Mouse (Mus musculus) heart, embryonic 16.5 days (tissue): ENCODE results near the gene Fezf2. TPM values are rescaled to one million over a fixed set of nuclear protein-coding genes. Genes with fewer than 3 reads are reported as not detected.

Experiments
- ATAC-seq: fragments of 200-750 bp; cut with Nextera tagmentation; replicated peaks from 2 replicates; pipeline ENCODE4 v1.8.0; 2017; ENCODE audit warnings: moderate number of reproducible peaks; ENCODE audit not compliant: insufficient read depth, low FRiP score; ENCODE audit errors: extremely low read depth
- H3K27ac ChIP-seq: fragments of 300-500 bp; sonication (generic); 2 replicates; pipeline ENCODE4 v1.5.1; 2014; ENCODE audit warnings: mild to moderate bottlenecking, low read length, control low read depth, moderate library complexity
- H3K27me3 ChIP-seq: fragments of 300-500 bp; sonication (generic); 2 replicates; pipeline ENCODE4 v1.6.1; 2014; ENCODE audit warnings: low read length, mixed read lengths; ENCODE audit not compliant: control insufficient read depth, insufficient read depth
- H3K36me3 ChIP-seq: fragments of 300-500 bp; sonication (generic); 2 replicates; pipeline ENCODE4 v1.6.1; 2014; ENCODE audit not compliant: control insufficient read depth, insufficient read depth
- H3K4me1 ChIP-seq: fragments of 300-500 bp; sonication (generic); 2 replicates; pipeline ENCODE4 v1.6.1; 2014; ENCODE audit warnings: low read length, mixed read lengths; ENCODE audit not compliant: control insufficient read depth, insufficient read depth
- H3K4me2 ChIP-seq: fragments of 300-500 bp; sonication (generic); 2 replicates; pipeline ENCODE4 v1.6.1; 2014; ENCODE audit warnings: low read depth, mild to moderate bottlenecking, control low read depth, low read length
- H3K4me3 ChIP-seq: fragments of 300-500 bp; sonication (generic); 2 replicates; pipeline ENCODE4 v1.5.1; 2014; ENCODE audit warnings: mild to moderate bottlenecking, control low read depth, low read length
- H3K9ac ChIP-seq: fragments of 300-500 bp; sonication (generic); 2 replicates; pipeline ENCODE4 v1.6.1; 2014; ENCODE audit warnings: low read length, control low read depth
- H3K9me3 ChIP-seq: fragments of 300-500 bp; sonication (generic); replicated peaks from 2 replicates; pipeline ENCODE4 v1.6.1; 2016; ENCODE audit warnings: low read length; ENCODE audit not compliant: control insufficient read depth
- WGBS: fragments of 180-500 bp; shearing (Covaris S2); extraction: QIAGEN DNeasy Blood & Tissue Kit; methylation state at CpG from one replicate; pipeline ENCODE4 v1.1.7; 2014; 5-methylcytosine and 5-hydroxymethylcytosine counted together
- polyA plus RNA-seq: library from polyadenylated mRNA; unstranded; fragments of >200 nt; fragmentation: Nextera tagmentation; extraction: Ambion mirVana; gene quantifications from 2 replicates; pipeline ENCODE4 v1.2.1, GENCODE M21; 2015

Fezf2 gene
- 0.39 and 0.70 TPM in 2 replicates for polyA plus RNA-seq

- H3K9me3 ChIP-seq, result no peaks in the 10 kb centered on the region
- H3K4me3 ChIP-seq, result peak within 1 kb of the TSS; percentile 43; the same call in 1 of the 2 replicates
- no peak within 1 kb of the TSS for H3K9ac ChIP-seq
- no peaks in the 10 kb centered on the region for H3K36me3 ChIP-seq
- WGBS, result 5% methylated on average over 2 of the region's 2 CpGs
- H3K27me3 ChIP-seq, result peaks cover 95% of the 10 kb centered on the region
- no peak for ATAC-seq
- H3K4me2 ChIP-seq, result peak within 1 kb of the TSS; percentile 55
- H3K27ac ChIP-seq, result no peak within 1 kb of the TSS
- H3K4me1 ChIP-seq, result peaks cover 2% of the 10 kb centered on the region; the same call in 1 of the 2 replicates
These were observed at the start of gene Fezf2 for GRCm38 (mm10) chr14:12348089-12348488. TSS of gene Fezf2 (minus strand) at chr14:12348189.

DNA sequence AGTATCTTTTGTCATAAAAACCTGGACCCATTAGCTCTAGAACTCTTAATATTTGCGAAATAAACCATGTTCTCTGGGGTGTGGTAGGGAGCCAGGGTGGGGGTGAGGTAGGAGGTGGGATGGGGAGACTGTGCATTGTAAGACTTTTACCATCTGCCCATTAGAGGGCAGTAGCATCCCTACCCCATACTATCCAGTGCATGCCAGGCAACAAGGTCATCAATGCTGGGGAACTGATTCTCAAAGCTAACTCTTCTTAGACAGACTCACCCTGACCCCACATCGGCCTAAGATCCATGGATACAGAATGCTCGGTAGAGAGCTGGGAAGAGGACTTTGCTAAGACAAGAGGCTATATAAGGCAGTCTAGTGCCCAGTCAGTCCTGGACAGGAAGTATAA lies 49.6 kb upstream of the Fezf2 start:
- H3K4me1 ChIP-seq, result no peaks in the 10 kb centered on the region
- no peaks in the 10 kb centered on the region; the same call in 1 of the 2 replicates for H3K27me3 ChIP-seq
- H3K36me3 ChIP-seq, result no peaks in the 10 kb centered on the region
- no peak overlapping the region for H3K4me3 ChIP-seq
- no peak overlapping the region for H3K9ac ChIP-seq
- WGBS, result 72% methylated on average over 3 of the region's 3 CpGs
- H3K4me2 ChIP-seq, result no peak overlapping the region
- H3K27ac ChIP-seq, result no peak overlapping the region
- H3K9me3 ChIP-seq, result no peaks in the 10 kb centered on the region
- ATAC-seq, result no peak

GRCm38 (mm10) chr14:12394318-12394717 lies 46.3 kb upstream of the Fezf2 start:
- no peaks in the 10 kb centered on the region for H3K9me3 ChIP-seq
- H3K27ac ChIP-seq, result no peak overlapping the region
- H3K9ac ChIP-seq, result no peak overlapping the region
- H3K27me3 ChIP-seq, result no peaks in the 10 kb centered on the region; the same call in 1 of the 2 replicates
- no peaks in the 10 kb centered on the region; the same call in 1 of the 2 replicates for H3K4me1 ChIP-seq
- no peak overlapping the region for H3K4me3 ChIP-seq
- ATAC-seq, result no peak
- H3K36me3 ChIP-seq, result no peaks in the 10 kb centered on the region
- H3K4me2 ChIP-seq, result no peak overlapping the region
- WGBS, result 68% methylated on average over 2 of the region's 2 CpGs

- WGBS, result 78% methylated on average over 12 of the region's 12 CpGs
- H3K36me3 ChIP-seq, result no peaks in the 10 kb centered on the region
- no peak overlapping the region for H3K4me2 ChIP-seq
- H3K9ac ChIP-seq, result no peak overlapping the region
- no peak overlapping the region for H3K4me3 ChIP-seq
- H3K4me1 ChIP-seq, result no peaks in the 10 kb centered on the region; the same call in 1 of the 2 replicates
- no peak overlapping the region for H3K27ac ChIP-seq
- no peaks in the 10 kb centered on the region for H3K9me3 ChIP-seq
- H3K27me3 ChIP-seq, result no peaks in the 10 kb centered on the region; the same call in 1 of the 2 replicates
- no peak for ATAC-seq
These were observed 45.4 kb upstream of the Fezf2 start for GRCm38 (mm10) chr14:12393271-12393861.

GRCm38 (mm10) chr14:12391167-12391566 lies 43.2 kb upstream of the Fezf2 start:
- Histone ChIP-seq H3K4me3 (no peak overlapping the region), H3K27me3 (no peaks in the 10 kb centered on the region; the same call in none of the 2 replicates), H3K9ac (no peak overlapping the region), H3K4me1 (no peaks in the 10 kb centered on the region; the same call in 1 of the 2 replicates), H3K4me2 (no peak overlapping the region), H3K27ac (no peak overlapping the region), H3K36me3 (no peaks in the 10 kb centered on the region), H3K9me3 (no peaks in the 10 kb centered on the region)
- ATAC-seq, result no peak
- WGBS, result 48% methylated on average over 7 of the region's 7 CpGs

GRCm38 (mm10) chr14:12388806-12389436 lies 40.9 kb upstream of the Fezf2 start:
- Histone ChIP-seq H3K4me3 (no peak overlapping the region), H3K4me1 (no peaks in the 10 kb centered on the region; the same call in 1 of the 2 replicates), H3K27ac (no peak overlapping the region), H3K9ac (no peak overlapping the region), H3K4me2 (no peak overlapping the region), H3K9me3 (no peaks in the 10 kb centered on the region), H3K27me3 (no peaks in the 10 kb centered on the region; the same call in none of the 2 replicates), H3K36me3 (no peaks in the 10 kb centered on the region)
- no peak for ATAC-seq
- WGBS, result 50% methylated on average over 14 of the region's 14 CpGs

GRCm38 (mm10) chr14:12388192-12388795 lies 40.3 kb upstream of the Fezf2 start:
- no peaks in the 10 kb centered on the region for H3K36me3 ChIP-seq
- H3K9ac ChIP-seq, result no peak overlapping the region
- no peak for ATAC-seq
- no peak overlapping the region for H3K4me2 ChIP-seq
- H3K27ac ChIP-seq, result no peak overlapping the region
- H3K4me1 ChIP-seq, result no peaks in the 10 kb centered on the region; the same call in 1 of the 2 replicates
- H3K4me3 ChIP-seq, result no peak overlapping the region
- 40% methylated on average over 4 of the region's 4 CpGs for WGBS
- no peaks in the 10 kb centered on the region; the same call in 1 of the 2 replicates for H3K27me3 ChIP-seq
- no peaks in the 10 kb centered on the region for H3K9me3 ChIP-seq

- H3K4me3 ChIP-seq, result no peak overlapping the region
- WGBS, result 59% methylated on average over 6 of the region's 6 CpGs
- no peaks in the 10 kb centered on the region; the same call in 1 of the 2 replicates for H3K27me3 ChIP-seq
- no peaks in the 10 kb centered on the region for H3K9me3 ChIP-seq
- H3K36me3 ChIP-seq, result no peaks in the 10 kb centered on the region
- no peak overlapping the region for H3K4me2 ChIP-seq
- no peak overlapping the region for H3K27ac ChIP-seq
- no peak for ATAC-seq
- no peak overlapping the region for H3K9ac ChIP-seq
- no peaks in the 10 kb centered on the region; the same call in 1 of the 2 replicates for H3K4me1 ChIP-seq
These were observed 39.2 kb upstream of the Fezf2 start for GRCm38 (mm10) chr14:12387176-12387575.

DNA sequence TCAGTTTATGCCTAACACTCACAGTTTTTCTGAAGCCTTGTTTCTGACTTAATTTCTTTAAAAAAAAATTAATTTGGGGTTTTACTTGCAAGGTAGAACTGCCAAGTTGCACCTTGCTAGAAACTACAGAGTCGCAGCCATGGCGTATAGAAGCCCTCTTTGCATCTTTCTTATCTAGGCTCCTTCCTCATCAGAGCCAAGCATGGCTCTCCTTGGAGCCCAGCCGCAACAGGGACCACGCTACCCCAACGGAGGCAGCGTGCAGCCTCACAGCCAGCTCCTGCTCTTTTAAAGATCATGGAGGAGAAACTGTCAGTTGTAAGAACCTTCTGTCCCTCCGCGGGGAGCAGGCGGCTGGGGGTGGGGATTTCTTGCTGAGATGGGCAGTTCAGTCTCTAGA lies 29.9 kb upstream of the Fezf2 start:
- WGBS, result 20% methylated on average over 9 of the region's 9 CpGs
- H3K9ac ChIP-seq, result no peak overlapping the region
- no peaks in the 10 kb centered on the region for H3K9me3 ChIP-seq
- H3K4me2 ChIP-seq, result no peak overlapping the region
- H3K27ac ChIP-seq, result no peak overlapping the region
- no peaks in the 10 kb centered on the region for H3K27me3 ChIP-seq
- no peaks in the 10 kb centered on the region for H3K4me1 ChIP-seq
- ATAC-seq, result no peak
- no peaks in the 10 kb centered on the region for H3K36me3 ChIP-seq
- H3K4me3 ChIP-seq, result no peak overlapping the region
